ENCODE assay signal across 13 mouse cellular contexts in genomic region chr11:33938561-33939274, GRCm38 (mm10). TPM values are rescaled to one million over a fixed set of nuclear protein-coding genes. Genes with fewer than 3 reads are reported as not detected.
A peak's percentile ranks its signal among the peaks of the same experiment; 100 is the strongest.
DNase-seq lines count a peak whose midpoint lies in the region; ATAC-seq and TF ChIP-seq lines count a peak whose summit lies in the region.
"Had no signal": no experiment of that assay in that cellular context is flagged by ENCODE, and none has a peak within 500 bp of the region (broad histone marks: within the 10 kb centered on the region; RNA-seq: fewer than 3 reads in every experiment).

No protein-coding gene starts in this region.

- no peaks in the 10 kb centered on the region for H3K36me3 ChIP-seq in midbrain, embryonic 10.5 days
- H3K36me3 ChIP-seq in midbrain, postnatal 0 days (ENCODE audit: insufficient read depth, low read length) = no peaks in the 10 kb centered on the region
- no peaks in the 10 kb centered on the region for H3K36me3 ChIP-seq in midbrain, embryonic 11.5 days (ENCODE audit: control insufficient read depth, insufficient read depth, low read length)
- H3K36me3 ChIP-seq: heart, embryonic 12.5 days; limb, embryonic 13.5 days had no signal

- 54% methylated on average over 7 of the region's 7 CpGs for WGBS in midbrain, embryonic 10.5 days
- WGBS in midbrain, postnatal 0 days = 41% methylated on average over 7 of the region's 7 CpGs
- WGBS in midbrain, embryonic 11.5 days = 54% methylated on average over 7 of the region's 7 CpGs

- H3K9me3 ChIP-seq in midbrain, embryonic 10.5 days (replicated peaks) = no peaks in the 10 kb centered on the region
- H3K9me3 ChIP-seq in midbrain, postnatal 0 days (ENCODE audit: low read length) = no peaks in the 10 kb centered on the region
- H3K9me3 ChIP-seq in midbrain, embryonic 11.5 days (ENCODE audit: control insufficient read depth, low read length) = no peaks in the 10 kb centered on the region
- H3K9me3 ChIP-seq: limb, embryonic 13.5 days had no signal

- H3K4me3 ChIP-seq in midbrain, embryonic 10.5 days = no peak overlapping the region
- H3K4me3 ChIP-seq in midbrain, postnatal 0 days (ENCODE audit: low read depth, low read length) = no peak overlapping the region
- H3K4me3 ChIP-seq in midbrain, embryonic 11.5 days (ENCODE audit: low read depth, low read length) = no peak overlapping the region
- H3K4me3 ChIP-seq: heart, embryonic 12.5 days; limb, embryonic 13.5 days had no signal

- H3K4me2 ChIP-seq in midbrain, postnatal 0 days (ENCODE audit: low read depth, low read length, poor library complexity, severe bottlenecking) = no peak overlapping the region
- no peak overlapping the region for H3K4me2 ChIP-seq in midbrain, embryonic 11.5 days
- H3K4me2 ChIP-seq: heart, embryonic 12.5 days; limb, embryonic 13.5 days had no signal

- no peak for TF ChIP-seq CTCF in midbrain, postnatal 0 days (IDR thresholded peaks at IDR 0.05)

- no peaks in the 10 kb centered on the region for H3K27me3 ChIP-seq in midbrain, embryonic 10.5 days (ENCODE audit: low read depth, poor library complexity, severe bottlenecking)
- H3K27me3 ChIP-seq in midbrain, postnatal 0 days (ENCODE audit: insufficient read depth, low read length) = no peaks in the 10 kb centered on the region
- no peaks in the 10 kb centered on the region for H3K27me3 ChIP-seq in midbrain, embryonic 11.5 days (ENCODE audit: control insufficient read depth, insufficient read depth, low read length)
- H3K27me3 ChIP-seq: heart, embryonic 12.5 days; limb, embryonic 13.5 days had no signal

- ATAC-seq in midbrain, postnatal 0 days (ENCODE audit: low FRiP score) = no peak
- ATAC-seq in midbrain, embryonic 11.5 days (ENCODE audit: low FRiP score) = no peak
- ATAC-seq: forebrain, embryonic 16.5 days; Patski had no signal

- no peak for DNase-seq in midbrain, embryonic 10.5 days (ENCODE audit: low spot score)
- DNase-seq in midbrain, postnatal 0 days (ENCODE audit: low spot score) = no peak
- DNase-seq in brain, adult 2 months (ENCODE audit: low read depth, low spot score) = peak; percentile 79
- peak; percentile 79 for DNase-seq in midbrain, embryonic 11.5 days (ENCODE audit: low spot score, missing footprints)
- DNase-seq in thymus, postnatal 10 days (ENCODE audit: low spot score in 2 of 2) = peak; percentile 76 to 78
- no peak for DNase-seq in embryo, embryonic 10 days (ENCODE audit: low spot score)
- DNase-seq in urinary bladder, postnatal 14 days (ENCODE audit: low spot score) = no peak
- DNase-seq in lung, postnatal 25 days (ENCODE audit: low spot score) = no peak
- DNase-seq: kidney, adult 18-20 months had no signal

- H3K4me1 ChIP-seq in midbrain, embryonic 10.5 days = peaks cover 10% of the 10 kb centered on the region; the same call in 1 of the 2 replicates
- H3K4me1 ChIP-seq in midbrain, postnatal 0 days (ENCODE audit: insufficient read depth, low read length) = no peaks in the 10 kb centered on the region
- H3K4me1 ChIP-seq in midbrain, embryonic 11.5 days (ENCODE audit: control insufficient read depth, insufficient read depth, low read length) = no peaks in the 10 kb centered on the region
- H3K4me1 ChIP-seq: heart, embryonic 12.5 days had no signal

- 0 out of 2 replicates have a peak overlapping the region, but pooled peaks have one; percentile 43 for H3K27ac ChIP-seq in midbrain, embryonic 10.5 days (replicated peaks)
- no peak overlapping the region for H3K27ac ChIP-seq in midbrain, postnatal 0 days (ENCODE audit: low read depth, low read length)
- H3K27ac ChIP-seq in midbrain, embryonic 11.5 days (ENCODE audit: low read depth, low read length) = no peak overlapping the region
- H3K27ac ChIP-seq: limb, embryonic 13.5 days had no signal

- no peak overlapping the region for H3K9ac ChIP-seq in midbrain, postnatal 0 days (replicated peaks; ENCODE audit: low read length, poor library complexity, severe bottlenecking)
- no peak overlapping the region for H3K9ac ChIP-seq in midbrain, embryonic 11.5 days (ENCODE audit: low read length)
- H3K9ac ChIP-seq: heart, embryonic 12.5 days; limb, embryonic 13.5 days had no signal

RNA-seq across cellular contexts. Expression of gene Kcnmb1, which starts 24.1 kb away (rescaled TPM):
- 0.19 and 0.25 TPM in 2 replicates for polyA plus RNA-seq in midbrain, embryonic 10.5 days (2016; fragmentation: Nextera tagmentation; extraction: Ambion mirVana)
- 0.11 TPM in 1 of 2 replicates, not detected in the other for total RNA-seq in midbrain, postnatal 0 days (2014; rRNA removed)
- polyA plus RNA-seq in midbrain, postnatal 0 days (2015; fragmentation: Nextera tagmentation; extraction: Ambion mirVana) = 0.07 and 0.20 TPM in 2 replicates
- 0.18 and 0.39 TPM in 2 replicates for polyA plus RNA-seq in midbrain, embryonic 11.5 days (2014; fragmentation: Nextera tagmentation; extraction: Ambion mirVana)
- polyA plus RNA-seq: Patski had no signal

RNA-seq across cellular contexts. Expression of gene Kcnip1, which starts 54.2 kb away (rescaled TPM):
- 5.8 and 8.1 TPM in 2 replicates for polyA plus RNA-seq in midbrain, embryonic 10.5 days (2016; fragmentation: Nextera tagmentation; extraction: Ambion mirVana)
- 93.8 and 102 TPM in 2 replicates for total RNA-seq in midbrain, postnatal 0 days (2014; rRNA removed)
- 145 TPM in 2 replicates for polyA plus RNA-seq in midbrain, postnatal 0 days (2015; fragmentation: Nextera tagmentation; extraction: Ambion mirVana)
- 8.1 and 9.0 TPM in 2 replicates for polyA plus RNA-seq in midbrain, embryonic 11.5 days (2014; fragmentation: Nextera tagmentation; extraction: Ambion mirVana)
- polyA plus RNA-seq: Patski had no signal

Comparison
In these comparisons a context has a peak if more than half of its experiments do, and no peak if none do; other contexts are left out.
1. DNase-seq: peak in brain, adult 2 months (single experiment), midbrain, embryonic 11.5 days (single experiment) and thymus, postnatal 10 days (2 of 2); none in midbrain, embryonic 10.5 days (single experiment), midbrain, postnatal 0 days (single experiment), embryo, embryonic 10 days (single experiment), urinary bladder, postnatal 14 days (single experiment) and lung, postnatal 25 days (single experiment).
2. RNA of gene Kcnip1, which starts 54.2 kb away (polyA plus RNA-seq): 145 TPM in midbrain, postnatal 0 days; 8.1 to 9.0 TPM in midbrain, embryonic 11.5 days and 5.8 to 8.1 TPM in midbrain, embryonic 10.5 days; every median in the first group is over 10 times any median in the second.